Mouse (Mus musculus) adrenal gland, postnatal 10 days (tissue): ENCODE data around the gene A930017K11Rik. TPM values are rescaled to one million over a fixed set of nuclear protein-coding genes. Genes with fewer than 3 reads are reported as not detected.
A peak's percentile ranks its signal among the peaks of the same experiment; 100 is the strongest.

Experiments
- DNase-seq: peaks from one replicate; pipeline ENCODE4 v3.0.0; 2021; ENCODE audit warnings: mixed read lengths
- total RNA-seq, 2 experiments: library from RNA; stranded (reverse); gene quantifications; 2 replicates each; pipeline ENCODE4 v1.2.3; 2021

The A930017K11Rik gene
- total RNA-seq, 2 experiments from 2014 or later: not detected

GRCm38 (mm10) chr17:25958771-25959494, 6.6 kb upstream of the A930017K11Rik start:
- DNase-seq: no peak

GRCm38 (mm10) chr17:25957586-25958051, 5.3 kb upstream of the A930017K11Rik start:
- no peak for DNase-seq

- DNase-seq: no peak
Measured at GRCm38 (mm10) chr17:25956631-25957030, 4.3 kb upstream of the A930017K11Rik start.

- DNase-seq: no peak
Measured at GRCm38 (mm10) chr17:25956201-25956600, 3.8 kb upstream of the A930017K11Rik start.

GRCm38 (mm10) chr17:25955736-25956135, 3.4 kb upstream of the A930017K11Rik start:
- DNase-seq: no peak

- no peak for DNase-seq
Measured at GRCm38 (mm10) chr17:25954671-25955070, 2.3 kb upstream of the A930017K11Rik start.

GRCm38 (mm10) chr17:25953161-25953560, 796 bp upstream of the A930017K11Rik start:
- no peak for DNase-seq

- peak; percentile 40 for DNase-seq
Measured at GRCm38 (mm10) chr17:25951225-25951802, 1.1 kb downstream of the A930017K11Rik start.

GRCm38 (mm10) chr17:25950706-25951105, 1.7 kb downstream of the A930017K11Rik start:
- DNase-seq: no peak

- DNase-seq: no peak
Measured at GRCm38 (mm10) chr17:25949981-25950380, 2.4 kb downstream of the A930017K11Rik start.

- DNase-seq: no peak
Measured at GRCm38 (mm10) chr17:25948051-25948450, 4.3 kb downstream of the A930017K11Rik start.

- DNase-seq: no peak
Measured at GRCm38 (mm10) chr17:25947576-25947975, 4.8 kb downstream of the A930017K11Rik start.

- no peak for DNase-seq
Measured at GRCm38 (mm10) chr17:25946891-25947290, 5.5 kb downstream of the A930017K11Rik start.

- no peak for DNase-seq
Measured at GRCm38 (mm10) chr17:25946349-25946748, 6.0 kb downstream of the A930017K11Rik start.

- peak; percentile 63 for DNase-seq
Measured at GRCm38 (mm10) chr17:25945517-25946155, 6.7 kb downstream of the A930017K11Rik start.

GRCm38 (mm10) chr17:25944366-25945163, 7.8 kb downstream of the A930017K11Rik start, which contains the start of the genes Pigq and Nhlrc4:
Gene Pigq, minus strand, starts transcription at chr17:25944936.
Gene Nhlrc4, minus strand, starts transcription at chr17:25944961.
- no peak for DNase-seq

GRCm38 (mm10) chr17:25943769-25944168, 8.6 kb downstream of the A930017K11Rik start:
- no peak for DNase-seq

GRCm38 (mm10) chr17:25943221-25943620, 9.1 kb downstream of the A930017K11Rik start:
- DNase-seq: no peak

GRCm38 (mm10) chr17:25942597-25943151, 9.7 kb downstream of the A930017K11Rik start:
- DNase-seq: no peak

- peak; percentile 91 for DNase-seq
Measured at GRCm38 (mm10) chr17:25941511-25942241, 10.7 kb downstream of the A930017K11Rik start.

- peak; percentile 66 for DNase-seq
Measured at GRCm38 (mm10) chr17:25934526-25934925, 17.8 kb downstream of the A930017K11Rik start.
